Mouse (Mus musculus) lung, postnatal 0 days (tissue): ENCODE data around the gene Rhebl1. TPM values are rescaled to one million over a fixed set of nuclear protein-coding genes. Genes with fewer than 3 reads are reported as not detected.

Experiments
- ATAC-seq: fragments of 200-750 bp; cut with Nextera tagmentation; 2 replicates; pipeline ENCODE4 v1.8.0; 2017; ENCODE audit warnings: moderate library complexity
- DNase-seq: peaks from one replicate; pipeline ENCODE4 v3.0.0-alpha.2; 2016; ENCODE audit warnings: low spot score
- H3K27ac ChIP-seq: fragments of 300-500 bp; sonication (generic); 2 replicates; pipeline ENCODE4 v1.5.1; 2014; ENCODE audit warnings: antibody characterized with exemption, mild to moderate bottlenecking, low read length, mixed read lengths
- H3K27me3 ChIP-seq: fragments of 300-500 bp; sonication (generic); replicated peaks from 2 replicates; pipeline ENCODE4 v1.6.1; 2014; ENCODE audit warnings: low read length, mixed read lengths; ENCODE audit not compliant: insufficient read depth
- H3K36me3 ChIP-seq: fragments of 300-500 bp; sonication (generic); 2 replicates; pipeline ENCODE4 v1.6.1; 2014; ENCODE audit warnings: low read length, mixed read lengths; ENCODE audit not compliant: insufficient read depth
- H3K4me1 ChIP-seq: fragments of 300-500 bp; sonication (generic); 2 replicates; pipeline ENCODE4 v1.6.1; 2014; ENCODE audit warnings: antibody characterized with exemption, low read depth, low read length, mixed read lengths; ENCODE audit not compliant: insufficient read depth
- H3K4me2 ChIP-seq: fragments of 300-500 bp; sonication (generic); replicated peaks from 2 replicates; pipeline ENCODE4 v1.6.1; 2014; ENCODE audit warnings: low read depth, mild to moderate bottlenecking, low read length, moderate library complexity, mixed read lengths
- H3K4me3 ChIP-seq: fragments of 300-500 bp; sonication (generic); 2 replicates; pipeline ENCODE4 v1.5.1; 2014; ENCODE audit warnings: low read depth, low read length
- H3K9ac ChIP-seq: fragments of 300-500 bp; sonication (generic); replicated peaks from 2 replicates; pipeline ENCODE4 v1.6.1; 2014; ENCODE audit warnings: low read depth, mild to moderate bottlenecking
- H3K9me3 ChIP-seq: fragments of 300-500 bp; sonication (generic); 2 replicates; pipeline ENCODE4 v1.6.1; 2016; ENCODE audit warnings: low read length, mixed read lengths
- CTCF ChIP-seq: IDR thresholded peaks from 2 replicates; pipeline ENCODE4 v1.5.1; 2016; ENCODE audit warnings: antibody characterized with exemption, mild to moderate bottlenecking
- EP300 ChIP-seq: IDR thresholded peaks from 2 replicates; pipeline ENCODE4 v1.6.1; 2016; ENCODE audit warnings: antibody characterized with exemption, mild to moderate bottlenecking, control low read depth
- WGBS: fragments of 180-500 bp; shearing (Covaris S2); extraction: QIAGEN DNeasy Blood & Tissue Kit; methylation state at CpG from one replicate; pipeline ENCODE4 v1.1.7; 2014; 5-methylcytosine and 5-hydroxymethylcytosine counted together
- polyA plus RNA-seq: library from polyadenylated mRNA; unstranded; fragments of >200 nt; fragmentation: Nextera tagmentation; extraction: Ambion mirVana; gene quantifications from 2 replicates; pipeline ENCODE4 v1.2.1, GENCODE M21; 2015

Gene Rhebl1
- polyA plus RNA-seq, 1 experiment from 2014 or later: 10.2 TPM

DNA sequence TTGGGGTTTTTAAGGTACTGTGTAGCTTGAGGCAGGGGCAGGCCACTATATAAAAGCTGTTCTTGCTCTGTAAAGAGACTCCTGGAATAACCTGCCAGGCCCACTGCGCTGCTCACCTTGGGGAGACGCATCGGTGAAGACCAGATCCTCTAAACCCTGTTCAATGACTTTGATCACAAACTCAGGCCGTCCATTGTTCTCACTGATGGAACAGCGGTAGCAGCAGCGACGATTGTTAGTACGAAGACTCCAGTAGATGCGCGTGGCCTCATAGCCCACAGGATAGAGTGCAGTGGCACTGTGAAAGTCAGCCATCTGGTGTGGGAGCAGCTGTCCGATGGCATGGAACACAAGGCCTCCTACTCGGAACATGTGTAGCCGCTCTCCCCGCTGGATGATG, 55.2 kb downstream of the Rhebl1 start:
- DNase-seq: no peak
- Histone ChIP-seq H3K27ac (no peak overlapping the region), H3K9ac (no peak overlapping the region), H3K9me3 (no peaks in the 10 kb centered on the region), H3K36me3 (peaks cover 81% of the 10 kb centered on the region), H3K4me3 (no peak overlapping the region), H3K4me1 (no peaks in the 10 kb centered on the region), H3K4me2 (no peak overlapping the region), H3K27me3 (no peaks in the 10 kb centered on the region)
- 93% methylated on average over 14 of the region's 14 CpGs for WGBS
- ATAC-seq: no peak
- no peak for TF ChIP-seq CTCF
- no peak for TF ChIP-seq EP300

DNA sequence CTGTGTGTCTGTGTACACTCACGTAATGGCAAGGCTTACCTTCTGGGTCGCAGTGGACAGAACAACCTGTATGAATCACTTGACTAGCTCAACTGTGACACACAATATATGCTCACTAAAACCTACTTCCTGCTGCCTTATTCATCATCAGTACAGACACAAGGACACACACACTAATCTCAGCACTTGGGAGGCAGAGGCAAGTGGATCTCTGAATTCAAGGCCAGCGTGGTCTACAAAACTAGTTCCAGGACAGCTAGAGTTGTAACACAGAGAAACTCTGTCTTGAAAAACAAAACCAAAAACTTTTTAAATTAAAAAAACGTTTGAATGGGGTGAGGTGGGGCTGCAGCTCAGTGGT, 56.6 kb downstream of the Rhebl1 start:
- ATAC-seq (no peak), DNase-seq (no peak)
- TF ChIP-seq CTCF: no peak
- no peaks in the 10 kb centered on the region for H3K4me1 ChIP-seq
- H3K9me3 ChIP-seq: no peaks in the 10 kb centered on the region
- no peak overlapping the region for H3K4me2 ChIP-seq
- no peak overlapping the region for H3K27ac ChIP-seq
- H3K4me3 ChIP-seq: no peak overlapping the region
- WGBS: 73% methylated on average over 4 of the region's 4 CpGs
- peaks cover 75% of the 10 kb centered on the region for H3K36me3 ChIP-seq
- no peaks in the 10 kb centered on the region for H3K27me3 ChIP-seq
- H3K9ac ChIP-seq: no peak overlapping the region

DNA sequence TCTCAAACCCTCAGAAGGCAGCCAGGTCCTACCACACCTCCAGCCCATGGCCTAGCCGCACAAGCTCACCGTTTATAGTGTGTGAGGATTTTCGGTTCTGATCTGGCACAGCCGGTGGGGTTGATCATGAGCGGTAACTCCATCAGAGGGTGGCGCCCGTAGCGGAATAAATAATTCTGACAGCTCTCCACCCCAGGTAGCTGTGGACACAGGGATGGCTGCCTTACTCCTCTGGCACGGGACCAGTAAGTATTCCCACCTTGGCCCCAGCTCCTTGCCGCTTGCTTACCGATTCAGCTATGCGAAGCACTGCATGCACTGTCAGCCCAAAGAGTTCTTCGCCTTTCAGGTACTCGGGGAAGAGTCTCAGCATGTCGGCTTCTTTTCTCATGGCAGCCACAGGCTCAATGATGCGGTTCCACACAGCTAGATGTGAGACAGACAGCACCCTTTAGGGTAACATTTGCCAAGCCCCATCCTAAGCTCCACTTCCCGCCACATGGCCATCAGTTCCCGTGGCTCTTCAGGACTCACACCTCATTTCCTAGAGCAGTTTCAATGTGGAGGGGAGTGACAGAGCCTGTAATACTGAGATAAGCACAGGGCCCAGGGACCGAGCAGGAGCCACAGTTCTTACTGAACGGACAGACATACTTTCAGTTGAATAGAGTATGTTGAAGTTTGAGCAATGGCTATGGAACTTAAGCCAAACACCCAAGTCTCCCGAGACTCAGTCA, 57.2 kb downstream of the Rhebl1 start:
- WGBS: 88% methylated on average over 21 of the region's 21 CpGs
- Histone ChIP-seq H3K27ac (no peak overlapping the region), H3K9ac (no peak overlapping the region), H3K4me3 (no peak overlapping the region), H3K4me2 (no peak overlapping the region), H3K4me1 (no peaks in the 10 kb centered on the region), H3K9me3 (no peaks in the 10 kb centered on the region), H3K36me3 (peaks cover 74% of the 10 kb centered on the region), H3K27me3 (no peaks in the 10 kb centered on the region)
- ATAC-seq: no peak
- no peak for DNase-seq
- no peak for TF ChIP-seq EP300
- no peak for TF ChIP-seq CTCF

DNA sequence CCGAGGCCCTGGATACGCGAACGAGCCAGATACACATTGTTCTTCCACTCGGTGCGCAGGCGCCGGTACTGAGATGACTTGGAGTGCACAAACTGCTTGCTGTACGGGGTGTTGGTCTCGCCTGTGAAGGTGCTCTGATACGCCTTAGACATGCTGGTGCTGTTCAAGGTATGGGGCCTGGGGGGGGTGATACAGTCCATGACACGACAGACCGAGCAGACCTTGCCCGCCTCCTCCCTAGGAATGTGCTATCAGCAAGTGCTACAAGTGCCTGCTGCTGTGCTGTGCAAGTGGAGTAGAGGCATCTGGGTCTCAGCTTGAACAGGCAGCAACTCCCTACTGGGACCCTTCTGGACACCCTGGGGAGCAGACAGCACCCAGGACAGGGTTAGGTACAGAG, 59.0 kb downstream of the Rhebl1 start:
- WGBS: 93% methylated on average over 14 of the region's 14 CpGs
- Histone ChIP-seq H3K27me3 (no peaks in the 10 kb centered on the region), H3K4me2 (no peak overlapping the region), H3K4me3 (no peak overlapping the region), H3K36me3 (peaks cover 57% of the 10 kb centered on the region), H3K27ac (no peak overlapping the region), H3K9ac (no peak overlapping the region), H3K4me1 (no peaks in the 10 kb centered on the region), H3K9me3 (no peaks in the 10 kb centered on the region)
- no peak for TF ChIP-seq EP300
- TF ChIP-seq CTCF: no peak
- DNase-seq (no peak), ATAC-seq (no peak)

- no peak overlapping the region for H3K27ac ChIP-seq
- no peaks in the 10 kb centered on the region for H3K27me3 ChIP-seq
- H3K4me1 ChIP-seq: 0 out of 2 replicates have a peak, but pooled peaks cover 6% of the 10 kb centered on the region
- ATAC-seq (no peak), DNase-seq (no peak)
- H3K36me3 ChIP-seq: peaks cover 45% of the 10 kb centered on the region
- TF ChIP-seq CTCF (no peak), EP300 (no peak)
- no peak overlapping the region for H3K9ac ChIP-seq
- H3K4me2 ChIP-seq: no peak overlapping the region
- no peak overlapping the region for H3K4me3 ChIP-seq
- H3K9me3 ChIP-seq: no peaks in the 10 kb centered on the region
- 92% methylated on average over 11 of the region's 13 CpGs for WGBS
Observed at GRCm38 (mm10) chr15:98834059-98834458, 60.3 kb downstream of the Rhebl1 start.

DNA sequence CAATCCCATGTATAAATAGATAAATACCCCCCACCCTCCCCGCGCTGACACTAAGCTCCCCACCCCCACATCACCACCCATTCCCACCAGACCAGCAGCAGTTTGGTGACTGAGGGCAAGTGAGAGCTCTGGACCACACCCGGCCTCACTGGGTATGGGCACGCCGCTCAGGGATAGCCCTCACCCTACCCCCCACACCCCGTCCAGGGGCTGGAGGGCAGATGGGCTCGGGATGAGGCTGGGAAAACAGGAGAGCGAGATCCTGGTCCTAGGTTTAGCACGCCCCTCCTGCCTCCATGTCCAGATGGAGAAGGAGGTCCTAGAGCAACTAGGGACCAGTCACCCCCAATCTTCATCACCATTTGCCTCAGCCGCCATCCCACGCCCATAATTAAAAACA, 61.1 kb downstream of the Rhebl1 start:
- TF ChIP-seq CTCF (no peak), EP300 (no peak)
- Histone ChIP-seq H3K9me3 (no peaks in the 10 kb centered on the region), H3K4me3 (no peak overlapping the region), H3K27me3 (no peaks in the 10 kb centered on the region), H3K4me1 (0 out of 2 replicates have a peak, but pooled peaks cover 6% of the 10 kb centered on the region), H3K4me2 (no peak overlapping the region), H3K36me3 (peaks cover 40% of the 10 kb centered on the region), H3K9ac (no peak overlapping the region), H3K27ac (no peak overlapping the region)
- 88% methylated on average over 10 of the region's 11 CpGs for WGBS
- ATAC-seq: no peak
- DNase-seq: no peak
